Mouse (Mus musculus) CH12.LX (cell line): ENCODE data around the gene Dscam. TPM values are rescaled to one million over a fixed set of nuclear protein-coding genes. Genes with fewer than 3 reads are reported as not detected.

Experiments
- DNase-seq: peaks from one replicate; pipeline ENCODE4 v3.0.0-alpha.2; 2013; ENCODE audit errors: extremely low read depth
- H3K27ac ChIP-seq: 2 replicates; pipeline ENCODE4 v1.5.1; 2012; ENCODE audit warnings: low read depth, mild to moderate bottlenecking, control low read depth, moderate library complexity; ENCODE audit not compliant: insufficient read depth
- H3K27me3 ChIP-seq: replicated peaks from 2 replicates; pipeline ENCODE3; 2012; ENCODE audit warnings: inconsistent platforms
- H3K36me3 ChIP-seq, 2 experiments: replicated peaks in 1 of 2; 2 replicates each; pipeline versions ENCODE3 to v1.6.1; 2012; ENCODE audit warnings: inconsistent platforms in 1 of 2, low read length in 1 of 2, mild to moderate bottlenecking in 1 of 2, mixed read lengths in 1 of 2, moderate library complexity in 1 of 2; ENCODE audit not compliant: control insufficient read depth in 1 of 2, insufficient read depth in 1 of 2
- H3K4me1 ChIP-seq, 2 experiments: 2 replicates each; pipeline ENCODE4 v1.6.1; 2012; ENCODE audit warnings: inconsistent platforms in 1 of 2, moderate library complexity in 1 of 2; ENCODE audit not compliant: insufficient read depth in 2 of 2, control insufficient read depth in 1 of 2
- H3K4me2 ChIP-seq: 2 replicates; pipeline ENCODE4 v1.6.1; 2012; ENCODE audit warnings: low read depth, mild to moderate bottlenecking, control low read depth; ENCODE audit not compliant: poor library complexity, insufficient read depth, severe bottlenecking
- H3K4me3 ChIP-seq, 3 experiments: fragments of 150-350 bp in 1 of 3; sonication (generic) in 1 of 3; replicated peaks in 1 of 3; 2 replicates each; pipeline versions ENCODE3 to v1.5.1; 2011 to 2012; ENCODE audit warnings: low read depth in 2 of 3, low read length in 2 of 3, mild to moderate bottlenecking in 2 of 3, moderate library complexity in 2 of 3, control low read depth in 1 of 3, improper control_type of control experiment in 1 of 3, inconsistent platforms in 1 of 3, mixed read lengths in 1 of 3; ENCODE audit not compliant: poor library complexity in 1 of 3
- H3K79me2 ChIP-seq: replicated peaks from 2 replicates; pipeline ENCODE4 v1.6.1; 2012; ENCODE audit warnings: mild to moderate bottlenecking, moderate library complexity; ENCODE audit not compliant: control insufficient read depth, poor library complexity, insufficient read depth, severe bottlenecking; ENCODE audit errors: extremely low read depth
- H3K9ac ChIP-seq: 2 replicates; pipeline ENCODE4 v1.6.1; 2012; ENCODE audit warnings: low read depth, mild to moderate bottlenecking, control low read depth, moderate library complexity; ENCODE audit not compliant: insufficient read depth
- H3K9me3 ChIP-seq: replicated peaks from 2 replicates; pipeline ENCODE3; 2012; ENCODE audit warnings: low read length, inconsistent platforms, mixed read lengths
- CHD2 ChIP-seq: IDR thresholded peaks from 2 replicates; pipeline ENCODE4 v1.6.1; 2011; ENCODE audit warnings: low read length, improper control_type of control experiment
- E2F4 ChIP-seq: IDR thresholded peaks from 2 replicates; pipeline ENCODE4 v1.6.1; 2011; ENCODE audit warnings: low read depth, low read length, improper control_type of control experiment; ENCODE audit not compliant: insufficient replicate concordance
- ELF1 ChIP-seq: IDR thresholded peaks from 2 replicates; pipeline ENCODE4 v1.6.1; 2014; ENCODE audit warnings: low read depth, mild to moderate bottlenecking, inconsistent platforms, low read length, improper control_type of control experiment
- ETS1 ChIP-seq: conservative IDR thresholded peaks from 2 replicates; pipeline ENCODE4 v1.6.1; 2012; ENCODE audit warnings: low read depth, mild to moderate bottlenecking, inconsistent platforms, low read length, improper control_type of control experiment, moderate library complexity
- HCFC1 ChIP-seq: IDR thresholded peaks from 2 replicates; pipeline ENCODE4 v1.6.1; 2012; ENCODE audit warnings: low read depth, mild to moderate bottlenecking, inconsistent platforms, low read length, improper control_type of control experiment
- MAX ChIP-seq: IDR thresholded peaks from 2 replicates; pipeline ENCODE4 v1.6.1; 2011; ENCODE audit warnings: low read length, improper control_type of control experiment
- MAZ ChIP-seq: IDR thresholded peaks from 2 replicates; pipeline ENCODE4 v1.6.1; 2012; ENCODE audit warnings: low read depth, mild to moderate bottlenecking, inconsistent platforms, low read length, improper control_type of control experiment, moderate library complexity
- MEF2A ChIP-seq: IDR thresholded peaks from 2 replicates; pipeline ENCODE4 v1.6.1; 2014; ENCODE audit warnings: low read depth, mild to moderate bottlenecking, inconsistent platforms, low read length, improper control_type of control experiment, borderline replicate concordance
- MXI1 ChIP-seq: IDR thresholded peaks from 2 replicates; pipeline ENCODE4 v1.6.1; 2011; ENCODE audit warnings: mild to moderate bottlenecking, low read depth, low read length, improper control_type of control experiment
- MYC ChIP-seq: IDR thresholded peaks from 2 replicates; pipeline ENCODE4 v1.6.1; 2011; ENCODE audit warnings: low read depth, mild to moderate bottlenecking, improper control_type of control experiment, low read length
- NELFE ChIP-seq: IDR thresholded peaks from 2 replicates; pipeline ENCODE4 v1.6.1; 2011; ENCODE audit warnings: low read depth, low read length, improper control_type of control experiment
- NRF1 ChIP-seq: IDR thresholded peaks from 2 replicates; pipeline ENCODE4 v1.6.1; 2014; ENCODE audit warnings: low read depth, mild to moderate bottlenecking, inconsistent platforms, low read length, improper control_type of control experiment, moderate library complexity
- RAD21 ChIP-seq: IDR thresholded peaks from 2 replicates; pipeline ENCODE4 v1.6.1; 2011; ENCODE audit warnings: low read depth, mild to moderate bottlenecking, low read length, improper control_type of control experiment, moderate library complexity
- UBTF ChIP-seq: IDR thresholded peaks from 2 replicates; pipeline ENCODE4 v1.6.1; 2012; ENCODE audit warnings: low read depth, mild to moderate bottlenecking, inconsistent platforms, low read length, improper control_type of control experiment, moderate library complexity
- USF2 ChIP-seq: conservative IDR thresholded peaks from 2 replicates; pipeline ENCODE4 v1.6.1; 2011; ENCODE audit warnings: low read depth, low read length, improper control_type of control experiment
- ZC3H11A ChIP-seq: IDR thresholded peaks from 2 replicates; pipeline ENCODE4 v1.6.1; 2012; ENCODE audit warnings: low read depth, mild to moderate bottlenecking, inconsistent platforms, low read length, improper control_type of control experiment
- ZMIZ1 ChIP-seq: IDR thresholded peaks from 2 replicates; pipeline ENCODE4 v1.6.1; 2012; ENCODE audit warnings: low read depth, mild to moderate bottlenecking, inconsistent platforms, low read length, improper control_type of control experiment
- dilution Hi-C: fragments of 300-500 bp; cut with MboI; formaldehyde crosslinking; loops from 2 replicates; pipeline ENCODE4 v1.14.3; 2020; ENCODE audit warnings: low sequenced_read_pairs; ENCODE audit not compliant: extremely low pct_unique_long_range_greater_than_20kb, extremely low pct_ligation_motif_present
- in situ Hi-C: fragments of 300-500 bp; cut with MboI; formaldehyde crosslinking; loops from 3 replicates; pipeline ENCODE4 v1.14.3; 2019; ENCODE audit warnings: low sequenced_read_pairs, low pct_ligation_motif_present, low pct_unique_long_range_greater_than_20kb, mixed read lengths
- polyA plus RNA-seq: library from polyadenylated mRNA; unstranded; fragments of >175 nt; gene quantifications from 2 replicates; pipeline ENCODE4 v1.2.1, GENCODE M21; 2012; ENCODE audit warnings: low read depth; ENCODE audit not compliant: insufficient read length
- total RNA-seq, 2 experiments: library from RNA; depleted of rRNA; stranded (reverse); fragments of 300-350 nt in 1 of 2; fragments of >200 nt in 1 of 2; gene quantifications; 2 replicates each; pipeline ENCODE4 v1.2.3; 2012 to 2014

Gene Dscam
- total and polyA plus RNA-seq, 3 experiments: under 0.01 to 0.39 (median 0.12) TPM

- H3K27ac ChIP-seq: no peak overlapping the region
- in situ Hi-C loops (no loop called here), dilution Hi-C loops (no loop called here)
- no peak overlapping the region for H3K4me2 ChIP-seq
- no peak overlapping the region for H3K9ac ChIP-seq
- no peaks in the 10 kb centered on the region for H3K27me3 ChIP-seq
- TF ChIP-seq MYC (no peak), MXI1 (no peak), RAD21 (no peak), HCFC1 (no peak)
- H3K9me3 ChIP-seq: no peaks in the 10 kb centered on the region
- H3K36me3 ChIP-seq: no peaks in the 10 kb centered on the region
- no peaks in the 10 kb centered on the region for H3K4me1 ChIP-seq
- no peaks in the 10 kb centered on the region for H3K79me2 ChIP-seq
- H3K4me3 ChIP-seq: no peak overlapping the region
- no peak for DNase-seq
Observed at GRCm38 (mm10) chr16:96756994-96757393, 413.6 kb downstream of the Dscam start.

- dilution Hi-C loops: no loop called here
- in situ Hi-C loops: no loop called here
- Histone ChIP-seq H3K9me3 (no peaks in the 10 kb centered on the region), H3K9ac (no peak overlapping the region), H3K79me2 (no peaks in the 10 kb centered on the region), H3K4me2 (no peak overlapping the region), H3K36me3 (no peaks in the 10 kb centered on the region), H3K27ac (no peak overlapping the region), H3K27me3 (no peaks in the 10 kb centered on the region), H3K4me3 (no peak overlapping the region), H3K4me1 (no peaks in the 10 kb centered on the region)
- TF ChIP-seq ZMIZ1 (no peak), NRF1 (no peak), USF2 (no peak), UBTF (no peak), MAZ (no peak), ETS1 (no peak), MEF2A (no peak), MAX (no peak), ELF1 (no peak), CHD2 (no peak), NELFE (no peak), MYC (no peak), E2F4 (no peak), ZC3H11A (no peak)
- DNase-seq: no peak
Observed at GRCm38 (mm10) chr16:96754971-96755504, 415.5 kb downstream of the Dscam start.
